Mouse (Mus musculus) intestine, embryonic 14.5 days (tissue): ENCODE data around the gene Wnt2. TPM values are rescaled to one million over a fixed set of nuclear protein-coding genes. Genes with fewer than 3 reads are reported as not detected.

Experiments
- ATAC-seq: fragments of 200-750 bp; cut with Nextera tagmentation; replicated peaks from 2 replicates; pipeline ENCODE4 v1.8.0; 2017; ENCODE audit warnings: low read depth, moderate number of reproducible peaks, moderate TSS enrichment, moderate library complexity; ENCODE audit not compliant: low FRiP score, low TSS enrichment
- DNase-seq: peaks from one replicate; pipeline ENCODE4 v3.0.0-alpha.2; 2018; ENCODE audit warnings: low spot score
- H3K27ac ChIP-seq: fragments of 300-500 bp; sonication (generic); 2 replicates; pipeline ENCODE4 v1.5.1; 2014; ENCODE audit warnings: low read depth, mild to moderate bottlenecking, control low read depth
- H3K27me3 ChIP-seq: fragments of 300-500 bp; sonication (generic); replicated peaks from 2 replicates; pipeline ENCODE4 v1.6.1; 2014; ENCODE audit warnings: low read length, control low read depth; ENCODE audit not compliant: control insufficient read depth, insufficient read depth
- H3K36me3 ChIP-seq: fragments of 300-500 bp; sonication (generic); 2 replicates; pipeline ENCODE4 v1.6.1; 2014; ENCODE audit warnings: low read length, control low read depth; ENCODE audit not compliant: control insufficient read depth, insufficient read depth
- H3K4me1 ChIP-seq: fragments of 300-500 bp; sonication (generic); replicated peaks from 2 replicates; pipeline ENCODE4 v1.6.1; 2014; ENCODE audit warnings: low read length, control low read depth, mixed read lengths; ENCODE audit not compliant: control insufficient read depth, insufficient read depth
- H3K4me2 ChIP-seq: fragments of 300-500 bp; sonication (generic); 2 replicates; pipeline ENCODE4 v1.6.1; 2014; ENCODE audit warnings: low read length
- H3K4me3 ChIP-seq: fragments of 300-500 bp; sonication (generic); 2 replicates; pipeline ENCODE4 v1.5.1; 2014; ENCODE audit warnings: low read depth, low read length, control low read depth, mixed read lengths
- H3K9ac ChIP-seq: fragments of 300-500 bp; sonication (generic); 2 replicates; pipeline ENCODE4 v1.6.1; 2014; ENCODE audit warnings: mild to moderate bottlenecking, low read length
- H3K9me3 ChIP-seq: fragments of 300-500 bp; sonication (generic); 2 replicates; pipeline ENCODE4 v1.6.1; 2016; ENCODE audit warnings: low read length, control low read depth; ENCODE audit not compliant: control insufficient read depth
- WGBS: fragments of 180-500 bp; shearing (Covaris S2); extraction: QIAGEN DNeasy Blood & Tissue Kit; methylation state at CpG from one replicate; pipeline ENCODE4 v1.1.7; 2014; 5-methylcytosine and 5-hydroxymethylcytosine counted together
- polyA plus RNA-seq: library from polyadenylated mRNA; unstranded; fragments of >200 nt; fragmentation: Nextera tagmentation; extraction: Ambion mirVana; gene quantifications from 2 replicates; pipeline ENCODE4 v1.2.1, GENCODE M21; 2014

Gene Wnt2
- polyA plus RNA-seq, 1 experiment from 2014 or later: 0.35 TPM

DNA sequence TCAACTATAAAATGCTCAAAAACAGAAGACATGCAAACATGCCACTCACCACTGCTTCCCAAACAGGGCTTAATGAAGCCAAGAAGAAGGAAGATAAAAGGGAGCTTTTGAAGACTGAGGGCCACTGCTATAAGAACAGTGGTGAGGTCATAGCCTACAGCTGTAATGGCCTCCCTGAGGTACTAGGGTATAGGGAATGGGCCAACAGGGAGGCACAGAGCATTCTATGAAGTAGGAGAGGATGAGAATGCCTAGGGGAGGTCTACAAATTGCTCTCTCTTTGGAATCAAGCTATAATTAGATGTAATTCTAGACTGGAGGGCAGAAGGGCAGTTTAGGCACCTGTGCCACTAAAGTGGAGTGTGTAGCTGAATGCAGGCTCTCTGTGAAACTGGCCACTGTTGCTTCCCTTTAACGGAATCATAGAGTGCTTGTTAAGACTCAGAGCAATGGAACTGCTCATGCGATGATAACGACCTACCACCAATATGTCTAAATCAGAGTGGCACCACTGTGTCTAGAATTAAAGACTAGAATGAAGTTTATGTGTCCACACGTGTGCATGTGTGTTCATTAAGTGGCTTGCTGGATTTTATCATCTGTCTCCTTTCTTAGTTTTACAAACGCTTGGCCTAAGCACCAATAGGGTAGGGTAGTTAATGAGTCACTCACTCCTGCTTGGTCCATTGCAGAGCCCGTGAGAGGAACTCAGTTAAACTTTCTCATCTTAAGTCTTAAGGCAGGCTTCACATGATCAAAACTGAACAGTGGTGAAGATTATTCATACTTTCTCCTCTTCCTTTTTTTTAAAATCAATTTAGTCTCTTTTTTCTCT lies 35.2 kb downstream of the Wnt2 start:
- ATAC-seq (no peak), DNase-seq (no peak)
- Histone ChIP-seq H3K4me2 (no peak overlapping the region), H3K4me3 (no peak overlapping the region), H3K4me1 (no peaks in the 10 kb centered on the region), H3K36me3 (no peaks in the 10 kb centered on the region), H3K9me3 (no peaks in the 10 kb centered on the region), H3K9ac (no peak overlapping the region), H3K27ac (no peak overlapping the region), H3K27me3 (no peaks in the 10 kb centered on the region)
- WGBS: 79% methylated on average over 6 of the region's 6 CpGs

DNA sequence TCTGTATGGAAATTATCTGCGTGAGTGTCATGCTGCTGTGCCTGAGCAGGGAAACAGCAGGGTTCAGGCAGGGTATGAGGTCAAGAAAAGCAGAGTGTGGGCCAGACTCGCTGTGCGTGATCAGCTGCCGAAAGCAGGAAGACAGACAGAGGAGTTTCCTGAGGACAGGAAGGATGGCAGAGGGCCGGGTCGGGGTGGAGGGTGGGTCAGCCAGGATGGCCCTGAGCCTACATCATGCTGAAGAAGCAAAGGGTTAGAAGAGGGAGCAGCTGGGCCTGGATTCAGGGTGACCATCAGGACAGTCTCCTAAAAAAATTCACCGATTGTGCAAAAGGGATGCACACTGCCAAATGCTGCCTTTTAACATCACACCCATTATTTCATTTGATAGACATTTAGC lies 38.8 kb downstream of the Wnt2 start:
- no peaks in the 10 kb centered on the region for H3K27me3 ChIP-seq
- H3K9ac ChIP-seq: no peak overlapping the region
- 54% methylated on average over 7 of the region's 7 CpGs for WGBS
- no peak overlapping the region for H3K27ac ChIP-seq
- DNase-seq (no peak), ATAC-seq (no peak)
- H3K4me3 ChIP-seq: no peak overlapping the region
- no peaks in the 10 kb centered on the region for H3K9me3 ChIP-seq
- no peak overlapping the region for H3K4me2 ChIP-seq
- no peaks in the 10 kb centered on the region for H3K4me1 ChIP-seq
- no peaks in the 10 kb centered on the region for H3K36me3 ChIP-seq

DNA sequence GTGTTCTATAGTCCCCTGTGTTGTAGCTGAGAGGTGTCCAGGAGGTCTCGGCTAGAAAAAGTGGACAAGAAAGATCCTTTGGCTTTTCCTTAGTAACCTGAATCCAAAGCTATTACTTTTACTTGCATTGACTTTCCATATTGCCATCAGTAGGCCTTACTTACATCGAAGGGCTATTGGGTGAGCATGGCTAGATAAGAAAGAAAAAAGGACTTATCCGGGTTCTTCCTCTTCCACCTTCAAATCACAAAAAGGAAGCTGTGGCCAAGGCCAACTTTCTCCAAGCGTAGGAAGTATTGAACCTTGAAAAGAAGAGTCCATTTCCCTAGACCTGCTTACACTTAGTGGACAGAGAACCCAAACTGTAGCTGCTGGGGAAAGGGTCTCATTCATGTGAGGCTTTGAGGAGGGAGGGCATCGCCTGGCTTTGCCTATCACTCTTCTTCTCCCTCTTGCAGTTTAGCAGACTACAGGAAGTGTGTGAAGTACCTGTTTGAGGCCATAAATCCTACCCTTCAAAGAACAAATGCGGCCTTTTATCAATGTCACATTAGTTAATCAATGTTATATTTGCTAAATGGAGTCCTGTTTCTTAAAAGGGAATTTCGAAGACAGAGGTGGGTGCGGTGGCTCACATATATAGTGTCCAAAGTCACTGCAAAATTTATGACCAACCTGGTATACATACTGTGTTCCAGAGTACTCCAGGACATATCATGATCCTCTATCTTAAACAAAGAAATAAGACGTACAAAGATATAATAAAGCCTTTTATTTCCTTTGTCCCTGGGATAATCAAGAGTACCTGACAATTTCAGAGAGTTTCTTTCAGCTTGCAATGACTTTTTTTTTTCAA lies 40.0 kb downstream of the Wnt2 start:
- Histone ChIP-seq H3K27ac (no peak overlapping the region), H3K4me3 (no peak overlapping the region), H3K27me3 (no peaks in the 10 kb centered on the region), H3K4me2 (no peak overlapping the region), H3K9me3 (no peaks in the 10 kb centered on the region), H3K36me3 (no peaks in the 10 kb centered on the region), H3K9ac (no peak overlapping the region), H3K4me1 (no peaks in the 10 kb centered on the region)
- 79% methylated on average over 9 of the region's 9 CpGs for WGBS
- DNase-seq (no peak), ATAC-seq (peak; percentile 91)

DNA sequence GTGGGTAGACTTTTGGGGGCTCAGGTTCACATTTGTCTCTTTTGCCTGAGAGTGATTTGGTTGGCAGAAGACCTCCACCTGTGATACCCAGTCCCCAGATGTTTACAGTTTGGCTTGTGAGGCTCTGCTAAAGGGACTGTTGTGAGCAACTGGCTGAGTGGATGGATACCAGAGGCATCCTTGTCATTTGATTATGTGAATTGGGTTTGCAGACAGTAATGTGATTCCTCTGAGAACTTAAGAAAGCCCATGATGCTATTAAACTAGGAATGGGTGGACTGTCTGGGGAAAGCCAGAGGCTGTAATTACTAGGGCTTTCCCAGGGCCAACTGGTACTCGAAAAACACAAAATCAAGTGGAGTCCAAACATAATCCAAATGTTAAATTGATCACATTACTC lies 51.0 kb downstream of the Wnt2 start:
- Histone ChIP-seq H3K4me3 (no peak overlapping the region), H3K4me2 (no peak overlapping the region), H3K27me3 (no peaks in the 10 kb centered on the region), H3K9me3 (no peaks in the 10 kb centered on the region), H3K4me1 (no peaks in the 10 kb centered on the region), H3K36me3 (no peaks in the 10 kb centered on the region), H3K27ac (no peak overlapping the region), H3K9ac (no peak overlapping the region)
- WGBS: 50% methylated on average over 1 of the region's 1 CpGs
- DNase-seq: no peak
- ATAC-seq: no peak

DNA sequence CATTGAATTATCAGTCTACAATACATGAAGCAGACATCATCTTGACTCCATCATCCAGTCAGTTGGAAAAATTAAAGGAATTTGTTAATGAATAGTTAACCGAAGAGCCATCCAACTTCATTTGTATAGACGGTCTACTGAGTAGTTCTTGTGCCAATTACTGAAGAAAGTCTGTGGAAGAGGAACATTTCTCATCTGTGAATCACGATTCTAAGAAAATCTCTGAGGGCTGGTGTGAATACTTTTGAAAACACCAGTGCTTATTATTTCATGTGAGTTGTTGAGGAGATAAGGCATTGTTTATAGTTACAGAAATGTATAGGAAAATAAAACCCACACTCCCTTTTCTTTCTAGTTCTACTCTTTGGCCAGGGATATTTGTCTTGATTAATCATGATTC lies 51.5 kb downstream of the Wnt2 start:
- WGBS: 80% methylated on average over 3 of the region's 3 CpGs
- no peaks in the 10 kb centered on the region for H3K36me3 ChIP-seq
- no peak overlapping the region for H3K4me2 ChIP-seq

DNA sequence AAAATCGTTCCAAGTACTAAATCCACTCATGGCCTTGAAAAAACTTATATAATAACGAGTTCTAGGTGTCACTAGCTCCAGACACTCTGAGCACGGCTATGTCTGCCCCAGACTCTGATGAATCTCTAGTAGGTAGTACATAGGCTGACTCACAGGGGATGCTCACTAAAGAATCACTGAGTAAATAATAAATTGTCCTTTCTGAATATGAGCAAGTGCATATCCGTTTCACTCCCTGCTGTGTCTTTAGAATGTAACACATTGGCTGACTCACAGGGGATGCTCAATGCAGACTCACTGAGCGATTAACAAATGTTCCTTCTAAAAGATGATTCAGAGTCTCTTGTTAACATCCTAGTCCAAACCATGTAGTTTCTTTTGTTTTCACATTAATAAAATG lies 52.1 kb downstream of the Wnt2 start:
- no peak overlapping the region for H3K4me3 ChIP-seq
- H3K36me3 ChIP-seq: no peaks in the 10 kb centered on the region
- no peaks in the 10 kb centered on the region for H3K4me1 ChIP-seq
- no peak overlapping the region for H3K27ac ChIP-seq
- H3K9me3 ChIP-seq: no peaks in the 10 kb centered on the region
- no peak overlapping the region for H3K4me2 ChIP-seq
- no peaks in the 10 kb centered on the region for H3K27me3 ChIP-seq
- DNase-seq: no peak
- ATAC-seq: no peak
- no peak overlapping the region for H3K9ac ChIP-seq
- WGBS: 86% methylated on average over 5 of the region's 5 CpGs

More for the DNA sequence above, 51.5 kb downstream of the Wnt2 start:
- Histone ChIP-seq H3K9ac (no peak overlapping the region), H3K4me3 (no peak overlapping the region), H3K4me1 (no peaks in the 10 kb centered on the region), H3K9me3 (no peaks in the 10 kb centered on the region), H3K27ac (no peak overlapping the region), H3K27me3 (no peaks in the 10 kb centered on the region)
- no peak for DNase-seq
- ATAC-seq: no peak

DNA sequence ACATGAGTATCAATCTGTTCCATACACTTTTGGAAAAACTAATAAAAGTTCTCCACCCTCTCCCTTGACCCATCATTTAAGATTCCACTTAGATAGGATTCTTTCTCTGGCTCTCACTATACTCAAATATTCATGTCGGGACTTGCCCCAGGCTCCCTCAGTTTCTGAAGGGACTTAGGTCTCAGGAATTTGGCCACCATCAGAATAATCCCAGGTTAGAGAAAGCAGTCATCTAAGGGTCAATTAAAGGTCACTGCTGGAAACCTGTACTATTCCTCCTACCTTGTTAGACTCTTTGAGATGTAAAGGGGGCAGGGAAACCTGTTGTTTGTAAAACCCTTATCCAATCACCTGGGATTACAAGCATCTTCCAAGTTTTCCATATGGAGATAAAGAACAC lies 53.2 kb downstream of the Wnt2 start:
- 69% methylated on average over 1 of the region's 1 CpGs for WGBS
- Histone ChIP-seq H3K36me3 (no peaks in the 10 kb centered on the region), H3K4me3 (no peak overlapping the region), H3K4me2 (no peak overlapping the region), H3K4me1 (no peaks in the 10 kb centered on the region), H3K27ac (no peak overlapping the region), H3K9me3 (no peaks in the 10 kb centered on the region), H3K27me3 (no peaks in the 10 kb centered on the region), H3K9ac (no peak overlapping the region)
- ATAC-seq: no peak
- no peak for DNase-seq

DNA sequence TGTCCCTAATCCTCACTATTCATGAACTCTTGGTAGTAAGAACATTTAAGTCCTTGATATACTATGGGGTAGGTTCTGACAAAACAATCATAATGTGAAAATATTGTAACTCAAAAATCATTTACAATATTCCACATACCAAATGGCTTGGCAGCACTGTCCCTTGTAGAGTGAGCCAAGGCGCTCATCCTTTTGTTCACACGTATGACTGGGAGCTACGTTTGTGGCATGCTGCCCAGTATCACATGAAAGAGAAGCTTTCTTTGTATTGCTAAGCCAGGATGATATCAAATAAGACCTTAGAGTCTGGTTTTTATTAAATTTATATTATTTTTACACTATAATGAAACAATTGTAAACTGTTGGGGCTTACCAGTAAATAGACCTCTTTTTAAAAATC lies 56.0 kb downstream of the Wnt2 start:
- Histone ChIP-seq H3K9me3 (no peaks in the 10 kb centered on the region), H3K9ac (no peak overlapping the region), H3K27me3 (no peaks in the 10 kb centered on the region), H3K4me2 (no peak overlapping the region), H3K27ac (no peak overlapping the region), H3K4me1 (no peaks in the 10 kb centered on the region), H3K36me3 (no peaks in the 10 kb centered on the region), H3K4me3 (no peak overlapping the region)
- no peak for DNase-seq
- 83% methylated on average over 3 of the region's 3 CpGs for WGBS
- ATAC-seq: no peak
